Mouse (Mus musculus): ENCODE measurements around the gene Morn4. TPM values are rescaled to one million over a fixed set of nuclear protein-coding genes. Genes with fewer than 3 reads are reported as not detected.
A peak's percentile ranks its signal among the peaks of the same experiment; 100 is the strongest.
"Not testable (repeated sequence)": the region's sequence is repeated elsewhere in the genome, so short reads cannot be mapped to it uniquely, and the experiment has no call there.

The Morn4 gene
- total RNA-seq, 2 experiments from 2014 or later: 0.07 to 0.36 TPM

GRCm38 (mm10) chr19:42089103-42089747 is 3.1 kb upstream of the Morn4 start:
- ATAC-seq (ENCODE audit: poor library complexity, severe bottlenecking): peak; percentile 43

DNA sequence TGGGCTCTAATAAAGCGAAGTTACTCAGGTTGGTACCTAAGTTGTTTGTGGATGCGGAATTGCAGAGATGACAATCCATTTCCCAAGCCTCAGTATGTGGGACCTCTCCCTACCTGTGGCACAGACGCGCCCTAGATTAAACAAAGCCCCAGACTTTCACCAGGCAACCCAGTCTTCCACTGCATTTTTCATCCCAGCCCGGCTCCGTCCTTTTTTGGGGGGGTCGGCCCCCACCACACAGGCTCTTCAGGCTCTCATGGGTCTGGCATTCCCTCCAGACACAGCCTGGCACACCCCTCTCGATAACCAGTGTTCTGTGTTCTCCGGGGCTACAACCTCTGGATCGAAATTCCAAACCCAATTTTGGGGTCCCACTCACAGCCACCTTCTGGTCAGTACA is 467 bp downstream of the Morn4 start:
- no peak for ATAC-seq (ENCODE audit: poor library complexity, severe bottlenecking)

GRCm38 (mm10) chr19:42081613-42082012 is 4.5 kb downstream of the Morn4 start:
- ATAC-seq (ENCODE audit: poor library complexity, severe bottlenecking): not testable (repeated sequence)

DNA sequence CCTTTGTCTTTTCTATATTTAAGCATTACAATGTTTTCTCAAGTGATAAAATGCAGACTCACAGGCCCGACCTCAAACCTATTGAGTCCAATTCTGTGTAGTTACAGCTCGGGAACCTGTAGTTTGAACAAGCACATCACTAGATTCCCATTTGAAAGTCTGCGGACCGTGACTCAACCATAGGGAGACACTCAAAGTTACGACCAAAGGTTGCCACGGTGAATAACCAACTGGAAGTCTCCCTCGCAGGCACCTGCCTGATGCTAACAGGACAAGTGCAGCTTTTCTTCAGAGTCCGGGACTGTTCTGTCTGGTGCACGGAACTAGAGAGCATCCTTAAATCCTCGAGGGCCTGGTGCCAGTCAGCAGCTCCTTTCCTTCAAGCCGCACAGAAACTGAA is 5.7 kb downstream of the Morn4 start:
- ATAC-seq (ENCODE audit: poor library complexity, severe bottlenecking): no peak

DNA sequence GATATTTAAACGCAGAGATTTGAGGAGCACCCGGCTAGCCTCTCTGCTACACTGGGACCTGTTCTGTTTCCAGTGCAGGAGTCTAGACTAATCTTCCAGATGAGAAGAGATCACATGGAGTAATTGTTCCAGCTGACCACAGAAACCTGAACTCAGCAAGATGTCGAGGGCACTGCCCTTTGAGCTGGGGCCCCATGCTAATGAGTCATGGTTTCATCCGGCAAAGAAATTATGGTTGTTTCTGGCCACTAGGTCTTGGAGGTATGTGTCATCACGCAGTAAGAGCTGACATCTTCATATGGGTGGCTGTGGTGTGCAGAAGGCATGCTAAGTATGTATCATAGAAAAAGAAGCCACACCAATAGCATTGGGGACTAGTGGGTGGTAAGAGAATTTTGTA is 6.2 kb downstream of the Morn4 start:
- ATAC-seq (ENCODE audit: poor library complexity, severe bottlenecking): no peak

GRCm38 (mm10) chr19:42079006-42079405 is 7.2 kb downstream of the Morn4 start:
- ATAC-seq (ENCODE audit: poor library complexity, severe bottlenecking): no peak

DNA sequence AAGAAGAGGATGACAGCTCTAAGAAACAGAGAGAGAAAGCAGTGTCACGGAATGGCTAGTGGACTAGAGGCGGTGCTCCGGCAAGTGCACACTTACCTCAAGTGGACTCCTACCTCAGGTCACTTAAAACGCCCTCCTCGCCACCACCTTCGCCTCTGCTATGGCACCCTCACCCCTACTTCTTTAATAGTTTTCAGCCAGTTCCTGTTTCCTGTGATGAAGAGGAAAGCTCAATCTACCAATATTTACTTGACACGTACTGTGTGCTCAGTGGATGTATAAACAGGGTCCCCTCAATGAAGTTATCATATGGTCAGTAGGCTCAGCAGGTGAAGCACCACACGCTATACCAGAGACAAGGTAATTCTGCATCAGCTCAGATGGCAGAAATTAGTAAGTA is 7.6 kb downstream of the Morn4 start:
- ATAC-seq (ENCODE audit: poor library complexity, severe bottlenecking): no peak

GRCm38 (mm10) chr19:42075992-42076391 is 10.2 kb downstream of the Morn4 start:
- no peak for ATAC-seq (ENCODE audit: poor library complexity, severe bottlenecking)

DNA sequence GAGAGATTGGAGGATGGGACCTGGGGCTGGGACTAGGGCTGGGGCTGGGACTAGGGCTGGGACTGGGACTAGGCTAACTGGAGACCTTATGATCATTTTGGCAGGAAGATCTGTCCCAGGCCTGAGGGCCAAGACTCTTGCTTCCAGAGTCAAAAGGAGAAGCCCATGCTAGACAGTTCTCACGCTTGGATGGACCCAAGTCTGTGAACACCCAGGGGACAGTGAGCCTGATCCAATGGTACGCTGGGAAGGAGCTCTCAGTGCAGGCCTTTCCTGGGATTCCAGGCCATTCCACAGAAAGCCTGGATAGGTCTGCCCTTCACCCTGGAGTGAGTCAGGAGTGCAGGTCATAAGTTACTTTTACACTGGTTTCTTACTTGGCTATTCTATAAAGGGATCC is 11.1 kb downstream of the Morn4 start:
- no peak for ATAC-seq (ENCODE audit: poor library complexity, severe bottlenecking)

DNA sequence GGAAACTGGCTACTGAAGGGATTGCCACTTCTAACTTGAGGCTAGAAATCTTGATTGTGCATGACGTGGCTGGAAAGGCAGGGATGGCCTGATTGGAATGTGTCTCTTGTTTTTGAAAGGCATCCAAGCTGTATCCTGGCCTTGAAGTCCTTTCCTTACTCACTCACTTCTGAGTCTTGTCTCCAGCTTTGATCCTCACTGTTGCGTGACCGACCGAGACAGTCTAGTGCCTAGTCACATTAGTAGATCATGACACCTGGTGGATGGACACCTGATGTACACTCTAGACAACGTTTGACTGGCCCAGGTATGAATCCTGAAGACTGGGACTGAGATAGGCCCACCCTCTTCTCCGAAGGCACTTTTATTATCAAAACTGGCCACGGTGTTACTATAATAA is 13.4 kb downstream of the Morn4 start:
- ATAC-seq (ENCODE audit: poor library complexity, severe bottlenecking): no peak

- ATAC-seq (ENCODE audit: poor library complexity, severe bottlenecking): no peak
Observed at GRCm38 (mm10) chr19:42071886-42072608, 14.1 kb downstream of the Morn4 start.

- no peak for ATAC-seq (ENCODE audit: poor library complexity, severe bottlenecking)
Observed at GRCm38 (mm10) chr19:42071221-42071620, 14.9 kb downstream of the Morn4 start.

GRCm38 (mm10) chr19:42069241-42069525 is 17.0 kb downstream of the Morn4 start:
- no peak for ATAC-seq (ENCODE audit: poor library complexity, severe bottlenecking)

- ATAC-seq (ENCODE audit: poor library complexity, severe bottlenecking): no peak
Observed at GRCm38 (mm10) chr19:42068441-42069240, 17.5 kb downstream of the Morn4 start.

DNA sequence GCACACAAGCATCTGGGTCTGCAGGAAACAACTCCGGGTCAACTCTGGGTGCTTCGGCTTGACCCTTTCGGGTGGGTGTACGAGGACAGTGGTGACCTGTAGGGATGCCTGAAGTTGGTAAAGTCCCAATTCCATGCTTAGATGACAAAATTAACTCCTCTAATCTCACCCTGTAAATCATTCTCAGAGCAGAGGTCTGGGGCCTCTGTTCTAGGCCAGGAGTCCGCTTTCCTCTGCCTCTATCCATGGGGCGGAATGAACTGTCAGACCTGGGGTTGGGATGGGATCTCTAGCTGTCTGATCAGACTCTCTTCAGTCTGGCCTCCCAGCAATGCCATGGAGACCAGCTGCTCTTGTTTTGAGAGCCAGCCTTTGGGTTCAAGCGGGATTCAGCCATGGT is 24.7 kb downstream of the Morn4 start:
- ATAC-seq (ENCODE audit: poor library complexity, severe bottlenecking): no peak

- ATAC-seq (ENCODE audit: poor library complexity, severe bottlenecking): no peak
Observed at GRCm38 (mm10) chr19:42058426-42058825, 27.7 kb downstream of the Morn4 start.

DNA sequence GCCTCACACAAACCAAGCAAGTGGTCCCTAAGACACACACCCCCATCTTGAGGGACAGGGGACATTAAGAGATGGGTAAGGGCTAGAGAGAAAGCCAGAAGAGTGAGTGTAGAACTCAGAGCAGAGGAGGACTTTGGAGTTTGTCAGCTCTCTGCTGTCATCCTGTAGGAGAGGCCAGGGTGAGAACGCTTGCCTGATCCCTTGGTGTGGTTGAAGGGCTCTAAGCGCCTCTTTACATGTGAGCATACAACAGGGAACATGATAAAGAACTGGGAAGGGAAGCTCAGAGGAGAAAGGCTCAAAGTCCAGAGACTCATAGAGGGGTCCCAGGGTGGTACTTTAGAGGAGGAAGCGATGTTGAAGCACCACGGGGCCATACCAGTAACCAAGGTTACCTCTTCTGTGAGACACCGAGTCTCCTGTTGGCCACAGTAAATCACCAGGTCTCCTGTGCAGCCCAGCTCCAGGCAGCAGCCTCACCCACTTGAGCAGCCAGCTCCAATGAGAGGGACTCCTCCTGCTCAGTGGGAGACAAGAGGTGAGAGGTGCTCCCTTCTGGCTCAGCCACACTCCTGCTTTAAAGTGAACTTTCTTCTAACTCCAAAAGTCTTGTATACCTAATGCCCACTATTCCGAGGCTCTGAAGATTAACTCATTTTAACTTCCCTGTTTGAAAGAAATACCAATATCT is 29.3 kb downstream of the Morn4 start:
- no peak for ATAC-seq (ENCODE audit: poor library complexity, severe bottlenecking)

GRCm38 (mm10) chr19:42055881-42056280 is 30.3 kb downstream of the Morn4 start:
- no peak for ATAC-seq (ENCODE audit: poor library complexity, severe bottlenecking)

DNA sequence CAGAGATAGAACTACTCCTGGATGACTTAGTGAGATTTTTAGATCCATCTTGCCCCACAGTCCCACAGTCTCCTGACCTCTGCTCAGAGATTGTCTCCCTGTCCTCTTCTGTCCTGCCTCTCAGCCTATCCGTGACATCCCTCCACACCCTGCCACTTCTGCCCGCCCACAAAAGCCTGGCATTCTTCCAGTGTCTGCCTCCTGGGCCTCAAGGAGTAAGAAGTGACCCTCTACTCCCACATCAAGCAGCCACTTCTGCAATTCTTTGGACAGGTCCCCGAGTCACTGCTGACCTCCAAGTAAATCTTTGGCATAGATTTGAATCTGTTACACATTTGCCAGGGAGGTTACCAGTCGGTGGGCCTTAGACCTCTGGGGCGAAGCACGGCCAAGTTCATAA is 31.9 kb downstream of the Morn4 start:
- no peak for ATAC-seq (ENCODE audit: poor library complexity, severe bottlenecking)

DNA sequence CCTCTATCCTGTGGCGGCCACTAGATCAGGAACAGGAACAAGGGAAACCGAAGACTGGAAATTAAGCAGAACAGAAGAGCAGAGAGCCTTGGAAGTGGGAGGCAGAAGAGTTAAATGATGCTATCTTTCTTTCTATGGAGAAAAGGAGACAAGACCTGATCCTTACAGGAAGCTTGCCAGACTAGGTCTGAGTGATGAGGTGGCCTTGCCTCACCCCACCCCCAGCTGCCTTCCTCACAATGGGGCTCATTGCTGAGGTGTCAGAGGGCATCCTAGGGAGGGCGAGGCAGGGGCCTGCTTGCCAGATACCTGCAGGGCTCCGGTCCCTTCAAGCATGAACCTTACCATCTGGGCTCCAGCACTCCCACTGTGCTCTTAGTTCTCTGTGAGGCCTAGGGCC is 34.2 kb downstream of the Morn4 start, which contains the start of gene 4933411K16Rik:
Gene 4933411K16Rik (plus strand): TSS at position 301 of the 400 bp plus-strand sequence.
- ATAC-seq (ENCODE audit: poor library complexity, severe bottlenecking): no peak

GRCm38 (mm10) chr19:42051351-42051750 is 34.8 kb downstream of the Morn4 start:
- ATAC-seq (ENCODE audit: poor library complexity, severe bottlenecking): no peak
